Mouse (Mus musculus): ENCODE measurements around the gene 4930432K21Rik. TPM values are rescaled to one million over a fixed set of nuclear protein-coding genes. Genes with fewer than 3 reads are reported as not detected.

The 4930432K21Rik gene
- polyA plus RNA-seq, 1 experiment from 2014 or later = 2.6 TPM

GRCm38 (mm10) chr8:84184085-84185043 is 36.5 kb downstream of the 4930432K21Rik start:
- Histone ChIP-seq H3K4me3 (replicated peaks) (peak overlapping the region; percentile 74), H3K36me3 (no peaks in the 10 kb centered on the region), H3K27ac (replicated peaks) (peak overlapping the region; percentile 95), H3K4me1 (peaks cover 58% of the 10 kb centered on the region), H3K9ac (replicated peaks) (peak overlapping the region; percentile 92), H3K4me2 (peak overlapping the region; percentile 83), H3K27me3 (replicated peaks) (peaks cover 5% of the 10 kb centered on the region; the same call in 1 of the 2 replicates), H3K9me3 (replicated peaks) (no peaks in the 10 kb centered on the region)
- peak; percentile 5 for ATAC-seq (ENCODE audit: low FRiP score)
- WGBS = 18% methylated on average over 21 of the region's 21 CpGs

GRCm38 (mm10) chr8:84185117-84185516 is 37.3 kb downstream of the 4930432K21Rik start, which contains the start of gene Nanos3:
Gene Nanos3, minus strand, starts transcription at chr8:84185217.
- Histone ChIP-seq H3K9ac (replicated peaks) (peak within 1 kb of the TSS; percentile 92), H3K4me3 (replicated peaks) (peak within 1 kb of the TSS; percentile 74), H3K4me1 (peaks cover 50% of the 10 kb centered on the region), H3K27ac (replicated peaks) (peak within 1 kb of the TSS; percentile 95), H3K36me3 (no peaks in the 10 kb centered on the region), H3K9me3 (replicated peaks) (no peaks in the 10 kb centered on the region), H3K27me3 (replicated peaks) (peaks cover 5% of the 10 kb centered on the region; the same call in 1 of the 2 replicates), H3K4me2 (peak within 1 kb of the TSS; percentile 83)
- 93% methylated on average over 7 of the region's 7 CpGs for WGBS
- ATAC-seq (ENCODE audit: low FRiP score) = no peak

- peak overlapping the region; percentile 64 for H3K4me2 ChIP-seq
- no peak for ATAC-seq (ENCODE audit: low FRiP score)
- H3K36me3 ChIP-seq = no peaks in the 10 kb centered on the region
- peaks cover 5% of the 10 kb centered on the region; the same call in 1 of the 2 replicates for H3K27me3 ChIP-seq (replicated peaks)
- H3K9me3 ChIP-seq (replicated peaks) = no peaks in the 10 kb centered on the region
- H3K9ac ChIP-seq (replicated peaks) = peak overlapping the region; percentile 45
- peak overlapping the region; percentile 29 for H3K4me3 ChIP-seq (replicated peaks)
- peaks cover 38% of the 10 kb centered on the region for H3K4me1 ChIP-seq
- H3K27ac ChIP-seq (replicated peaks) = 0 out of 2 replicates have a peak overlapping the region, but pooled peaks have one; percentile 23
- WGBS = 1% methylated on average over 12 of the region's 12 CpGs
These were observed 38.7 kb downstream of the 4930432K21Rik start for GRCm38 (mm10) chr8:84186547-84186946.

GRCm38 (mm10) chr8:84187065-84187755 is 39.4 kb downstream of the 4930432K21Rik start:
- WGBS = 3% methylated on average over 21 of the region's 21 CpGs
- peak overlapping the region; percentile 29 for H3K4me3 ChIP-seq (replicated peaks)
- no peak for ATAC-seq (ENCODE audit: low FRiP score)
- peaks cover 5% of the 10 kb centered on the region; the same call in 1 of the 2 replicates for H3K27me3 ChIP-seq (replicated peaks)
- peaks cover 38% of the 10 kb centered on the region for H3K4me1 ChIP-seq
- no peaks in the 10 kb centered on the region for H3K9me3 ChIP-seq (replicated peaks)
- H3K36me3 ChIP-seq = no peaks in the 10 kb centered on the region
- H3K4me2 ChIP-seq = peak overlapping the region; percentile 64
- H3K9ac ChIP-seq (replicated peaks) = peak overlapping the region; percentile 45
- H3K27ac ChIP-seq (replicated peaks) = 0 out of 2 replicates have a peak overlapping the region, but pooled peaks have one; percentile 23

GRCm38 (mm10) chr8:84188671-84189070 is 40.8 kb downstream of the 4930432K21Rik start:
- peaks cover 38% of the 10 kb centered on the region for H3K4me1 ChIP-seq
- ATAC-seq (ENCODE audit: low FRiP score) = no peak

GRCm38 (mm10) chr8:84189603-84190002 is 41.8 kb downstream of the 4930432K21Rik start:
- Histone ChIP-seq H3K27ac (replicated peaks) (no peak overlapping the region), H3K36me3 (no peaks in the 10 kb centered on the region), H3K9me3 (replicated peaks) (no peaks in the 10 kb centered on the region), H3K27me3 (replicated peaks) (peaks cover 5% of the 10 kb centered on the region; the same call in 1 of the 2 replicates), H3K4me3 (replicated peaks) (no peak overlapping the region), H3K4me2 (no peak overlapping the region), H3K4me1 (peaks cover 30% of the 10 kb centered on the region), H3K9ac (replicated peaks) (no peak overlapping the region)
- WGBS = 62% methylated on average over 4 of the region's 4 CpGs
- no peak for ATAC-seq (ENCODE audit: low FRiP score)

More at GRCm38 (mm10) chr8:84188671-84189070, 40.8 kb downstream of the 4930432K21Rik start:
- peaks cover 5% of the 10 kb centered on the region; the same call in 1 of the 2 replicates for H3K27me3 ChIP-seq (replicated peaks)
- H3K9me3 ChIP-seq (replicated peaks) = no peaks in the 10 kb centered on the region
- H3K36me3 ChIP-seq = no peaks in the 10 kb centered on the region
- no peak overlapping the region for H3K4me2 ChIP-seq
- WGBS = 89% methylated on average over 10 of the region's 10 CpGs
- no peak overlapping the region for H3K9ac ChIP-seq (replicated peaks)
- H3K27ac ChIP-seq (replicated peaks) = no peak overlapping the region
- H3K4me3 ChIP-seq (replicated peaks) = no peak overlapping the region

- Histone ChIP-seq H3K4me1 (peaks cover 26% of the 10 kb centered on the region), H3K27ac (replicated peaks) (no peak overlapping the region), H3K4me3 (replicated peaks) (no peak overlapping the region), H3K27me3 (replicated peaks) (peaks cover 5% of the 10 kb centered on the region; the same call in 1 of the 2 replicates), H3K9me3 (replicated peaks) (no peaks in the 10 kb centered on the region), H3K4me2 (no peak overlapping the region), H3K9ac (replicated peaks) (no peak overlapping the region), H3K36me3 (no peaks in the 10 kb centered on the region)
- 90% methylated on average over 7 of the region's 7 CpGs for WGBS
- ATAC-seq (ENCODE audit: low FRiP score) = no peak
These were observed 42.5 kb downstream of the 4930432K21Rik start for GRCm38 (mm10) chr8:84190191-84190867.

- H3K9me3 ChIP-seq (replicated peaks) = no peaks in the 10 kb centered on the region
- 0 out of 2 replicates have a peak, but pooled peaks have one; percentile 9 for ATAC-seq (ENCODE audit: low FRiP score)
- H3K9ac ChIP-seq (replicated peaks) = 0 out of 2 replicates have a peak overlapping the region, but pooled peaks have one; percentile 5
- peak overlapping the region; percentile 73 for H3K27ac ChIP-seq (replicated peaks)
- peaks cover 5% of the 10 kb centered on the region; the same call in 1 of the 2 replicates for H3K27me3 ChIP-seq (replicated peaks)
- peak overlapping the region; percentile 48 for H3K4me2 ChIP-seq
- H3K36me3 ChIP-seq = no peaks in the 10 kb centered on the region
- 31% methylated on average over 13 of the region's 13 CpGs for WGBS
- peak overlapping the region; percentile 17; the same call in 1 of the 2 replicates for H3K4me3 ChIP-seq (replicated peaks)
- H3K4me1 ChIP-seq = peaks cover 19% of the 10 kb centered on the region
These were observed 44.2 kb downstream of the 4930432K21Rik start for GRCm38 (mm10) chr8:84192023-84192422.

GRCm38 (mm10) chr8:84192555-84192954 is 44.7 kb downstream of the 4930432K21Rik start:
- Histone ChIP-seq H3K9me3 (replicated peaks) (no peaks in the 10 kb centered on the region), H3K36me3 (no peaks in the 10 kb centered on the region), H3K27ac (replicated peaks) (peak overlapping the region; percentile 73), H3K9ac (replicated peaks) (no peak overlapping the region), H3K4me3 (replicated peaks) (peak overlapping the region; percentile 17; the same call in 1 of the 2 replicates), H3K27me3 (replicated peaks) (peaks cover 3% of the 10 kb centered on the region; the same call in 1 of the 2 replicates), H3K4me1 (peaks cover 22% of the 10 kb centered on the region), H3K4me2 (peak overlapping the region; percentile 48)
- peak; percentile 26; the same call in 1 of the 2 replicates for ATAC-seq (ENCODE audit: low FRiP score)
- WGBS = 5% methylated on average over 33 of the region's 33 CpGs

- 82% methylated on average over 4 of the region's 4 CpGs for WGBS
- Histone ChIP-seq H3K9ac (replicated peaks) (no peak overlapping the region), H3K27ac (replicated peaks) (no peak overlapping the region), H3K27me3 (replicated peaks) (no peaks in the 10 kb centered on the region), H3K4me1 (peaks cover 28% of the 10 kb centered on the region), H3K4me3 (replicated peaks) (no peak overlapping the region), H3K36me3 (no peaks in the 10 kb centered on the region), H3K4me2 (no peak overlapping the region), H3K9me3 (replicated peaks) (no peaks in the 10 kb centered on the region)
- ATAC-seq (ENCODE audit: low FRiP score) = no peak
These were observed 45.3 kb downstream of the 4930432K21Rik start for GRCm38 (mm10) chr8:84193161-84193560.
